Mouse (Mus musculus) intestine, postnatal 0 days (tissue): ENCODE measurements around the gene Wdr13. TPM values are rescaled to one million over a fixed set of nuclear protein-coding genes. Genes with fewer than 3 reads are reported as not detected.

Experiments used
- ATAC-seq: fragments of 200-750 bp; cut with Nextera tagmentation; 2 replicates; pipeline ENCODE4 v1.8.0; 2017; ENCODE audit warnings: mild to moderate bottlenecking, moderate TSS enrichment, moderate library complexity
- H3K27ac ChIP-seq: fragments of 300-500 bp; sonication (generic); 2 replicates; pipeline ENCODE4 v1.5.1; 2014; ENCODE audit warnings: mild to moderate bottlenecking, low read depth, low read length, moderate library complexity
- H3K27me3 ChIP-seq: fragments of 300-500 bp; sonication (generic); replicated peaks from 2 replicates; pipeline ENCODE4 v1.6.1; 2014; ENCODE audit warnings: low read length, mixed read lengths; ENCODE audit not compliant: control insufficient read depth, insufficient read depth
- H3K36me3 ChIP-seq: fragments of 300-500 bp; sonication (generic); 2 replicates; pipeline ENCODE4 v1.6.1; 2014; ENCODE audit warnings: mild to moderate bottlenecking, moderate library complexity; ENCODE audit not compliant: control insufficient read depth, insufficient read depth
- H3K4me1 ChIP-seq: fragments of 300-500 bp; sonication (generic); replicated peaks from 2 replicates; pipeline ENCODE4 v1.6.1; 2014; ENCODE audit warnings: antibody characterized with exemption, low read length, mixed read lengths; ENCODE audit not compliant: control insufficient read depth, insufficient read depth
- H3K4me2 ChIP-seq: fragments of 300-500 bp; sonication (generic); replicated peaks from 2 replicates; pipeline ENCODE4 v1.6.1; 2014; ENCODE audit warnings: low read depth, mild to moderate bottlenecking, moderate library complexity
- H3K4me3 ChIP-seq: fragments of 300-500 bp; sonication (generic); 2 replicates; pipeline ENCODE4 v1.5.1; 2014; ENCODE audit warnings: low read depth, low read length
- H3K9ac ChIP-seq: fragments of 300-500 bp; sonication (generic); 2 replicates; pipeline ENCODE4 v1.6.1; 2014; ENCODE audit warnings: mild to moderate bottlenecking, low read depth, low read length
- H3K9me3 ChIP-seq: fragments of 300-500 bp; sonication (generic); 2 replicates; pipeline ENCODE4 v1.6.1; 2016; ENCODE audit warnings: mixed run types; ENCODE audit not compliant: control insufficient read depth
- CTCF ChIP-seq: sonication (generic); IDR thresholded peaks from 2 replicates; pipeline ENCODE4 v1.5.1; 2016; ENCODE audit warnings: low read depth, mild to moderate bottlenecking, control low read depth, antibody characterized with exemption, moderate library complexity
- WGBS: fragments of 180-500 bp; shearing (Covaris S2); extraction: QIAGEN DNeasy Blood & Tissue Kit; methylation state at CpG from one replicate; pipeline ENCODE4 v1.1.7; 2014; 5-methylcytosine and 5-hydroxymethylcytosine counted together
- polyA plus RNA-seq: library from polyadenylated mRNA; unstranded; fragments of >200 nt; fragmentation: Nextera tagmentation; extraction: Ambion mirVana; gene quantifications from 2 replicates; pipeline ENCODE4 v1.2.1, GENCODE M21; 2015

Gene Wdr13
- polyA plus RNA-seq, 1 experiment from 2014 or later: 10.1 TPM

GRCm38 (mm10) chrX:8089746-8090145, 42.9 kb downstream of the Wdr13 start:
- Histone ChIP-seq H3K4me1 (no peaks in the 10 kb centered on the region), H3K4me3 (no peak overlapping the region), H3K9ac (no peak overlapping the region), H3K9me3 (no peaks in the 10 kb centered on the region), H3K4me2 (no peak overlapping the region), H3K36me3 (no peaks in the 10 kb centered on the region), H3K27ac (no peak overlapping the region), H3K27me3 (no peaks in the 10 kb centered on the region)
- TF ChIP-seq CTCF: no peak
- no peak for ATAC-seq
- WGBS: 89% methylated on average over 3 of the region's 3 CpGs

DNA sequence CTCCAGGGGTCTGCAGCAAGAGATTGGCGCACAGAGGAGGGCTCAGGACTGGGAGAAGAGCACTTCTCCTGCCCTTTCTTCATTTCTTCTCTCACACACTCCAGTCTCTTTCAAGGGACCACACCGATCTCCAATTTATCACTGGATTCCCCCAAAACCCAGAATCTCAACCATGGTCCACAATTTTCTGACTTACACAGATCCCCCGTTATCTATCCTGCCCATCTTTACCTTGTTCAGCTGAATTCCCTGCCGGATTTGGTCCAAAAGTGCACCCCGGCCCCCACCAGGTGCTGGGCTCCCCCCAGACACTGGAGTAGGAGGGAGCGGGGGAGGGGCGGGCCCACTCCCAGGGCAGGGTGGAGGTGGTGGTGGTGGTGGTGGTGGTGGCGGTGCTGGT, 47.1 kb downstream of the Wdr13 start:
- no peak for ATAC-seq
- Histone ChIP-seq H3K9ac (no peak overlapping the region), H3K36me3 (no peaks in the 10 kb centered on the region), H3K4me1 (no peaks in the 10 kb centered on the region), H3K4me3 (no peak overlapping the region), H3K4me2 (no peak overlapping the region), H3K27ac (no peak overlapping the region), H3K9me3 (no peaks in the 10 kb centered on the region), H3K27me3 (no peaks in the 10 kb centered on the region)
- WGBS: 86% methylated on average over 8 of the region's 8 CpGs
- TF ChIP-seq CTCF: no peak

DNA sequence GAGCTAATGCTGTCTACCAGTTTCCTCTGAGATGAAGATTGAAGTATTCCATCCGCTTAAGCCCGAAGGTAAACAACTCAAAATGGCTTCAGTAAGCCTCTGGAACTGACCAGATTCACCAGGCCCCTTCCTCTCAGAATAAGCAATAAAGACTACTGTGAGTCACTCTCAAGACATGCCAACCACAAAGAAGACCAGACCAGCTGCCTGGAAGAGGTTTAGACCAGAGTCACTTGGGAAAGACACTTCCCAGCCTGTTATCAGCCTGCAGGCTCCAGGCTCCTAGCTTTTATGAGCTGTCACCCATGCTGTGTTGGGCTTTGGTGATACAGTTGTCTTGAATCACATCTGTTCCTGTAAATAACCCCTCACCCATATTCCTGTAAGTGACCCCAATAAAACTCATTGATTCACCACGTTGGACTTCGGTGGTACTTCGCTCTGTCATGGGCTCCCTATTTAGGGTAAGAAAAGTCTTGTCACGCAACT, 47.9 kb downstream of the Wdr13 start:
- Histone ChIP-seq H3K27me3 (no peaks in the 10 kb centered on the region), H3K4me2 (no peak overlapping the region), H3K9ac (no peak overlapping the region), H3K36me3 (no peaks in the 10 kb centered on the region), H3K4me3 (no peak overlapping the region), H3K9me3 (no peaks in the 10 kb centered on the region), H3K4me1 (no peaks in the 10 kb centered on the region), H3K27ac (no peak overlapping the region)
- no peak for TF ChIP-seq CTCF
- no peak for ATAC-seq
- 81% methylated on average over 6 of the region's 6 CpGs for WGBS

DNA sequence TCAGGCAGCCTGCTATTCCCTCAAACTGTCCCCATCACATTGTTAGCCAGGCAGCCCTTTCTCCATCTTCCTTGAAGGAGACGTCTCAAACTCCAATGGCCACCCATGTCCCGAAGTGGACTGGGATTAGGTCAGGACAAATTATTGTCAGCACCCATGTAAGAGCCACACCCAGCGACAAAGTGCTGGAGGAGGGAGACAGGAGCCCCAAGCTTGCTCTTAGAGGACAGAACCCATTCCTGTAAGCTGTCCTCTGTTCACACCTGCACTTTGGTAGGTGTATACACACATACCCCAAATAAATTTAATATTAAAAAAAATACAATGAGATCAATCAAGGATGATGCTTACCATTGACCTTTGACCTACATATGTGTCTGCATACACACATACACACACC, 57.6 kb downstream of the Wdr13 start:
- H3K4me1 ChIP-seq: no peaks in the 10 kb centered on the region
- no peaks in the 10 kb centered on the region for H3K9me3 ChIP-seq
- WGBS: 23% methylated on average over 3 of the region's 3 CpGs
- H3K9ac ChIP-seq: no peak overlapping the region
- peak overlapping the region; percentile 28; the same call in 1 of the 2 replicates for H3K4me3 ChIP-seq
- H3K27me3 ChIP-seq: no peaks in the 10 kb centered on the region
- TF ChIP-seq CTCF: no peak
- peaks cover 6% of the 10 kb centered on the region; the same call in 1 of the 2 replicates for H3K36me3 ChIP-seq
- H3K27ac ChIP-seq: no peak overlapping the region
- ATAC-seq: no peak
- peak overlapping the region; percentile 59 for H3K4me2 ChIP-seq

- Histone ChIP-seq H3K4me1 (no peaks in the 10 kb centered on the region), H3K4me3 (peak within 1 kb of the TSS; percentile 59), H3K36me3 (peaks cover 6% of the 10 kb centered on the region; the same call in 1 of the 2 replicates), H3K9me3 (no peaks in the 10 kb centered on the region), H3K27me3 (no peaks in the 10 kb centered on the region), H3K4me2 (peak within 1 kb of the TSS; percentile 62), H3K27ac (peak within 1 kb of the TSS; percentile 81), H3K9ac (peak within 1 kb of the TSS; percentile 72)
- WGBS: 23% methylated on average over 46 of the region's 46 CpGs
- no peak for TF ChIP-seq CTCF
- peak; percentile 98 for ATAC-seq
Observed at GRCm38 (mm10) chrX:8074430-8075014, 58.2 kb downstream of the Wdr13 start, which contains the start of gene Suv39h1. Gene Suv39h1, minus strand, starts transcription at chrX:8074760.

GRCm38 (mm10) chrX:8073881-8074429, 58.7 kb downstream of the Wdr13 start:
- Histone ChIP-seq H3K9me3 (no peaks in the 10 kb centered on the region), H3K36me3 (peaks cover 6% of the 10 kb centered on the region; the same call in 1 of the 2 replicates), H3K27me3 (no peaks in the 10 kb centered on the region), H3K4me2 (peak overlapping the region; percentile 62), H3K4me3 (peak overlapping the region; percentile 59), H3K9ac (peak overlapping the region; percentile 72), H3K27ac (peak overlapping the region; percentile 81), H3K4me1 (no peaks in the 10 kb centered on the region)
- WGBS: 20% methylated on average over 53 of the region's 64 CpGs
- ATAC-seq: peak; percentile 41
- no peak for TF ChIP-seq CTCF

Other genes with a start within 250 kb of the Wdr13 start
- 24.3 and 27.0 TPM in 2 replicates for gene Slc35a2, start 248.9 kb downstream of the Wdr13 start, polyA plus RNA-seq
- 63.1 and 64.3 TPM in 2 replicates for gene Pqbp1, start 233.6 kb downstream of the Wdr13 start, polyA plus RNA-seq
- gene Timm17b, start 233.5 kb downstream of the Wdr13 start, polyA plus RNA-seq: 106 and 109 TPM in 2 replicates
- gene Gm10491, start 225.1 kb downstream of the Wdr13 start, polyA plus RNA-seq: not detected in 2 replicates
- gene Gm10490, start 223.3 kb downstream of the Wdr13 start, polyA plus RNA-seq: not detected in 2 replicates
- gene Pcsk1n, start 213.1 kb downstream of the Wdr13 start, polyA plus RNA-seq: 17.5 and 18.0 TPM in 2 replicates
- gene Eras, start 204.3 kb downstream of the Wdr13 start, polyA plus RNA-seq: not detected in 2 replicates
- gene Hdac6, start 185.0 kb downstream of the Wdr13 start, polyA plus RNA-seq: 4.6 and 5.4 TPM in 2 replicates
- 0.08 TPM in 1 of 2 replicates, not detected in the other for gene Gata1, start 154.8 kb downstream of the Wdr13 start, polyA plus RNA-seq
- 39.5 and 41.4 TPM in 2 replicates for gene Glod5, start 114.4 kb downstream of the Wdr13 start, polyA plus RNA-seq
- 15.5 and 16.5 TPM in 2 replicates for gene Suv39h1, start 58.1 kb downstream of the Wdr13 start, polyA plus RNA-seq
- gene Was, start 42.4 kb downstream of the Wdr13 start, polyA plus RNA-seq: 0.34 and 0.48 TPM in 2 replicates
- gene Rbm3, start 13.0 kb upstream of the Wdr13 start, polyA plus RNA-seq: 591 and 623 TPM in 2 replicates
- 4.0 and 4.5 TPM in 2 replicates for gene Tbc1d25, start 43.3 kb upstream of the Wdr13 start, polyA plus RNA-seq
- gene Ebp, start 60.6 kb upstream of the Wdr13 start, polyA plus RNA-seq: 67.1 and 73.3 TPM in 2 replicates
- 4.3 TPM in 2 replicates for gene Porcn, start 73.6 kb upstream of the Wdr13 start, polyA plus RNA-seq
- 13.1 and 14.1 TPM in 2 replicates for gene Ftsj1, start 119.5 kb upstream of the Wdr13 start, polyA plus RNA-seq
- 1.1 and 1.3 TPM in 2 replicates for gene Slc38a5, start 138.2 kb upstream of the Wdr13 start, polyA plus RNA-seq
- gene Ssxb10, start 194.5 kb upstream of the Wdr13 start, polyA plus RNA-seq: not detected in 2 replicates
- not detected in 2 replicates for gene Ssxb9, start 234.1 kb upstream of the Wdr13 start, polyA plus RNA-seq